Mouse (Mus musculus): Measurements from ENCODE around the gene Aqr. TPM values are rescaled to one million over a fixed set of nuclear protein-coding genes. Genes with fewer than 3 reads are reported as not detected.

Aqr gene
- total RNA-seq, 1 experiment from 2014 or later, result 40.9 TPM

GRCm38 (mm10) chr2:114135777-114136176 is 51.0 kb downstream of the Aqr start:
- no peak for DNase-seq

GRCm38 (mm10) chr2:114133355-114133754 is 53.5 kb downstream of the Aqr start:
- no peak for DNase-seq

- no peak for DNase-seq
Observed at GRCm38 (mm10) chr2:114130657-114131056, 56.2 kb downstream of the Aqr start.

DNA sequence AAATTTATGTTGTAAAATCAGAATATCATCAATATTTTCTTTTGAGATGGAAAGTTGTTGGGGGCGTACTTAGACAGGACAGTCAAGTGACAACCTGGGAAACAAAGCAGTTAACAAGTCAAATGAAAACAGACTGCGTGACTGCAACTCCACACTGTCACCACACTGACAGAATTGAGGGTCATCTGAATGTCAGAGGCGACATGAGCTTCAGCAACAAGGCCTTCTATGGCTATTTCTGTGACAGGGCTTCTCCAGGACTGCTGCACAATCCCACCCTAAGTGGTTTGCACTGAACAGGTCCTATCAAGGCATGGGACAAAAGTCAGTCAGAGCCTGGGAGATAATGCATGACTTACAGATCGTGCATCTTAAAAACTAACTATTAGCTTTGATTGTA is 63.5 kb downstream of the Aqr start:
- no peak for DNase-seq

GRCm38 (mm10) chr2:114119451-114119850 is 67.4 kb downstream of the Aqr start:
- no peak for DNase-seq

- DNase-seq, result no peak
Observed at GRCm38 (mm10) chr2:114117665-114118064, 69.2 kb downstream of the Aqr start.

DNA sequence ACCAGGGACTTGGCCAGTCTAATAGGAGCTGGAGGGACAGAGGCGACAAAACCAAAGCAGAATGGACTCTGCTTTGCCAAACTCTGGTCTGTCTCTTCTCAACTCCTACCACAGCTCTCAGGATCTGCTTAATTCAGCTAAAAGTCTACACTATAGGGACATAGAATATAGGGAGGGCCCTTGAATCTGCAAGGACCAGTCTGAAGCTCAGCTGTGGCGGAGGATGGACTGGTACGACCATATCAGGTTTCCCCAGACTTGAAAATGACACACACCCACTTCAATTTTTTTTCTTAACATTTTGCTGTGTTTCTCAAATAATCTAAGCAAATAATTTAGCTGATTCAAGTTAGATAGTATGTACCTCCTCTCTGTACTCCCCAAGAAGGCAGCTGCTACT is 69.6 kb downstream of the Aqr start:
- DNase-seq, result no peak

- DNase-seq, result no peak
Observed at GRCm38 (mm10) chr2:114115563-114115962, 71.3 kb downstream of the Aqr start.

GRCm38 (mm10) chr2:114107288-114108278 is 79.2 kb downstream of the Aqr start:
- DNase-seq, result no peak

GRCm38 (mm10) chr2:114106383-114106782 is 80.4 kb downstream of the Aqr start:
- DNase-seq, result no peak

GRCm38 (mm10) chr2:114102471-114102870 is 84.4 kb downstream of the Aqr start:
- DNase-seq, result no peak

DNA sequence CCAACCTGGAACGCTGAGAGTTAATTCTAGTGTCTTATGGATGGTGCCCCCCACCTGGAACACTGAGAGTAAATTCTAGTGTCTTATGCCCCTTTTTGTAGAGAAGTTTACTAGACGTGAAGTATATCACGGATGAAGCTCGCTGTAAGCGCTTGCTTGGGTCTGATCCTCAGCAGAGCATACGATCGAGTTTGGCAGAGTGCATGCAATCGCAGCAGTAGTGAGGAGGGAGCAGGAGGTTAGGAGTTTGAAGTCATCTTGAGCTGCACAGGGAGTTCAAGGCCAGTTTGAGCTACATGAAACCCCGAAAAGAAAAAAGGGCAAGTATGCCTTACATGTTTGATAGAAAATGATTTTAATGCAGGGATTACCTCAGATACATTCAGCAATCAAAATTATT is 86.0 kb downstream of the Aqr start:
- DNase-seq, result no peak

DNA sequence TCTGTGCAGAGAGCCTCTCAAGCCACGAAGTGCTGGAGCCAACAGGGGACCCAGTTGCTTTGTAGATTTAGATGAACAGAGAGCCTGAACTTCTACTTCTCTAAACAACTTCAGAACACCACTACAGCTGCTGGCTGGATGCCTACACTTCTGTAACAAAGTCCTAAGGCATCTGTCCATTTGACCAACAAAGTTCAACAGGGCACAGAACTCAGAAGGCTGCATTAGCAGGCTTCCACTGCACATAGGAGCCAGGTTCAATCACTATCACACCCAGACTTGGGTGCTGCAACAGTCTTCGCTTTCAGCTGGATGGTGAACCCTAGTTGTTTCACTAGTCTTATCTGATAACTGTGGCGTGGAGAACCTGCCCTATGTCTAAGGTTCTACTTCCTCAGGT is 87.0 kb downstream of the Aqr start:
- DNase-seq, result no peak

DNA sequence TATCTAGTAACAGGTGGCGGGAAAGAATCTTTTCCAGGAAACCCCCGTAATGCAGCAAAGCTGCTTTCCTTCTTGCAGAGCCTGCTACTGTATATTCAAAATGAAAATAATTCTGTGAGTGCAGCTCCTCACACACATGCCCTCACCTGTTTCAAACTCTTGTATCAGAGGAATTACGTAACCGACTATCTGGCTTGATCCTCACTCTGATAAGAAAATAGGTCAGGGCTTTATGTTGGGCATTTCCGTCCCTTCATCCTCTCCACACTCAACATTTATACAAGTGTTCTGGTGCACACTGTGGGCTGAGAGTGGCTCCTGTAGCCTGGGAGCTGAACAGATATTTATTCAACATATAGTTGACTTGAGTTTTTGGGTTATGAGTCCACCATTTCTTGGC is 87.7 kb downstream of the Aqr start:
- no peak for DNase-seq

DNA sequence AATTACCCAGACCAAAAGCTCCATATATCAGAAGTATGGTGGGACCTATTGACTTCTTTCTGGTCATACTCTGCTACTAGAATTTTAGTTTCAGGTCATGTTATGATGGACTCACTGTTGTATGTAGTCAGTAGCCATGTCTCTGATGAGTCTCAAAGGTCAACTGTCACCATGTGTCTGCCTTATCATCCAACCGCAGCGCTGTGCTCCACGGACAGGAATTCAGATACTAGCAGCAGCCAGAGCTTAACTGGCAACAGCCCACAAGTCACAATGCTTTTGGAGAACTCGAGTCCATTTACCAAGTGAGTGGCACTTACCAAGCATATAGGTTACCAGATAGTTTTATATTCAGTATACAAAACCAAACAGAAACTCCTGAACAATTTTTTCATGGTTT is 89.2 kb downstream of the Aqr start:
- DNase-seq, result no peak

DNA sequence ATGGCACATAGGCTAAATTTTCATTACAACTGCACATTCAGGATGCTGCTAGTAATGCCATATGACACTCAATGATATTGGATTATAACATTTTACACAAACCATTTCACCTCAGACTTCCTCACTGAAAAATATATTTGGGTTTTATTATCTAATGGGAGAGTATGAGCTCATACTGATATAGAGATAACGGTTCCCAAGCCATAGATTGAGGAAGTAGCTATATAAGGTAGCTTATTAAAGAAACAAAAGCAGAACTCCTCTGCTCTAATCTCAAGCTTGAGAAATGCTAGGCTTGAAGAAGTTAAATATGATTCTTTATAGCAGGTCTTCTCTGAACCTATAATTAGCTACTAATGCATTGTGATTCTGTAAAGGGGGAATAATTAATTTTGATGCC is 90.3 kb downstream of the Aqr start:
- no peak for DNase-seq

DNA sequence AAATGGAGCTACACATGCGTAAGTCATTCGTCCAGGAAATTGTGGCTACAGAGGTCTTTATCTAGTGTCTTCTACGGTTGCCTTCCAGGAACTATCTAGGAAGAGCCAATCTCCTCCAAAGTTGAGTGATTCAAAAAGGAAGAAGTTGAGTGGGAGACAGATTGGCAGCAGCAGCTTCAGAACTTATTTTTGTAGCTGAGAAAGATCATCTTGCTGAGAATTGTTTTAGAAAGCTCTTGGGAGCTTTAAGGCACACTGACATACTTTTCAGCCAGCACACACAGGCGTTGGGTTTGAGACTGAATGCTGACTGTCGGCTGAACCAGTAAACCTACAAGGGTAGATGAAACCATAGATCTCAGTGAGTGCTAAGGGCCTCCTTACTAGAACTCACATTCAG is 91.5 kb downstream of the Aqr start:
- no peak for DNase-seq

DNA sequence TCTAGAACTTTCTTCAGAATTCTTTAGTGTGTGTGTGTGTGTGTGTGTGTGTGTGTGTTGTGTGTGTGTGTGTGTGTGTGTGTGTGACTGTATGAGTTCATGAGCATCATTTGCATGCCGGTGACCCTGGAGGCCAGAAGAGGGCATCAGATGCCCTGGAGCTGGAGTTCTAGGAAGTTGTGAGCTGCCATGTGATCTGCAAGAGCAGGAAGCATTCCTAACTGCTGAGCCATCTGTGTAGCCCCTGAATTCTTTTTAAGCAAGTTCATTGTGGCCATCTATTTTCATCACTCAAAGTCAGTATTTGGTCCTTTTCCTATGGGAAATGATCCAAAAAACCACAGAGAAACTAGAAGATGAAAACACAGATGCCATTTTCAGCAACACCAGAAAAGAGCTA is 92.1 kb downstream of the Aqr start:
- DNase-seq, result no peak

DNA sequence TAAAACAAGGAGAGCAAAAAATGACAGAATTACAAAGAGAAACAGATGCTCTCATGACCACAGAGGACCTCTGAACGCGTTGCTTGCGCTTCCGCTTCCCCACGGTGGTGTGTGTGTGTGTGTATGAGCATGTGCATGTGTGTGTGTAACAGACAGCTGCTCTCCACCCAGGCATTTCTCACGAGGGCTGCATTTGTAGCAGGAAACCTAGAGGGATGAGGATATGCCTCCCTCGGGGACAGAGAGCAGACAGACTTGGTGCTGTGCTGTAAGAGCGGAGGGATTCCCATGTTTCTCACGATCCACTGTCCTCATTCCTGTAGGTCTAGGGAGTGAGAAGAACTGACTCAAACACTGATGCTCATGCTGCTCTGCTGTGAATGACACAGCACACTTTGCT is 93.2 kb downstream of the Aqr start:
- no peak for DNase-seq

DNA sequence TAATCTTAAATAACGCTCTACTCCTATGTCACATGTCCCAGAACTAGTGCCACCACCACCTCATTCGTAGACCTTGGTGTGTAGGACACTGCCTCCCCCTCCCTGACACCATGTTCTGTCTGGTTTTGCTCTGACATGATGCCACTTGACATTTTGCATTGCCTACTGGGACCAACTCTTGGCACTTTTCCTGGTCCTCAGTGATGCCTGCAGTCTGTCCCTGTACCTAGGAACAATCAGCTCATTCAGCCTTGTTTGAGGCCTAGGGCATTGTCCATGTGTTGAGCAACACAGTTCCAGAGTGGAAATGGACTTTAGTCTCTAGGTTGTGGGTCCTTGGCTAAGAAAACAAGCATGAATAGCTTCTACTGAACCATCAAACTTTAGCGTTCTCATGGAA is 97.0 kb downstream of the Aqr start:
- no peak for DNase-seq

- DNase-seq, result peak; percentile 49
Observed at GRCm38 (mm10) chr2:114087271-114087670, 99.6 kb downstream of the Aqr start.

GRCm38 (mm10) chr2:114071876-114072275 is 114.9 kb downstream of the Aqr start:
- no peak for DNase-seq

- peak; percentile 13 for DNase-seq
Observed at GRCm38 (mm10) chr2:114066226-114066625, 120.6 kb downstream of the Aqr start.

GRCm38 (mm10) chr2:114064004-114064403 is 122.8 kb downstream of the Aqr start:
- DNase-seq, result no peak

All from adrenal gland, postnatal 25 days (tissue).